Mouse (Mus musculus) R1 (cell line): ENCODE data around the gene Gm9603.
"Not testable (repeated sequence)": the region's sequence is repeated elsewhere in the genome, so short reads cannot be mapped to it uniquely, and the experiment has no call there.

Source experiments
- DNase-seq: peaks from one replicate; pipeline ENCODE4 v3.0.0-alpha.2; 2018; ENCODE audit warnings: low read depth, low spot score

Gm9603 gene

DNA sequence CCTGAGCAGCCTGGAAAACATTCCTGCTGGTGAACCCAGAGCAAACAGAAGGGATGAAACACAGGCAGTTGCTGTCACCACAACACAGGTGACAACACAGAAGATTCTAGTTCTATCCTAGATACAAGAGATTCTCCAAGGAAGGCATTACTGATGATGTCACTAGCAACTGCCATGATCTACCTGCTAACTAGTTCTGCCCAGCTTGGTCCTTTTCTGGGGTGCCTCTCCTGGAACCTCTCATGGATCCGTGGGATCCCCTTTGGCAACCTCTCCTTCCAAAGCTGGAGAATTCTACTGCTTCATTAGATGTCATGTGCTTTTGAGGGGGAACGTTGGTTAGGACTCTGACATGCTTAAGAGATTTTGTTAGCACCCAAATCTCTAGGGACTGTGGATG, at the start of gene Gm9603:
Gene Gm9603 (minus strand): TSS at position 101 of the 400 bp plus-strand sequence.
- not testable (repeated sequence) for DNase-seq

DNA sequence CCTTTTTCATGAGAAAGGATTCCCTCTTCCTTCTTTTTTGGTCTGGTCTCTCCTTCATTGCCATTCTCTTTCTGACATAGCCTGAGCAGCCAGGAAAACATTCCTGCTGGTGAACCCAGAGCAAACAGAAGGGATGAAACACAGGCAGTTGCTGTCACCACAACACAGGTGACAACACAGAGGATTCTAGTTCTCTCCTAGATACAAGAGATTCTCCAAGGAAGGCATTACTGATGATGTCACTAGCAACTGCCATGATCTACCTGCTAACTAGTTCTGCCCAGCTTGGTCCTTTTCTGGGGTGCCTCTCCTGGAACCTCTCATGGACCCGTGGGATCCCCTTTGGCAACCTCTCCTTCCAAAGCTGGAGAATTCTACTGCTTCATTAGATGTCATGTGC, 54.3 kb downstream of the Gm9603 start, which contains the start of gene Gm8265:
Gene Gm8265 (minus strand): TSS at position 101 of the 400 bp plus-strand sequence.
- DNase-seq, result not testable (repeated sequence)
